In genomic region chr16:72888108-72888507, GRCm38 (mm10) we compare ENCODE assay signal across 11 mouse cellular contexts.
DNase-seq lines count a peak whose midpoint lies in the region; ATAC-seq and TF ChIP-seq lines count a peak whose summit lies in the region.
"Had no signal": no experiment of that assay in that cellular context is flagged by ENCODE, and none has a peak within 500 bp of the region (broad histone marks: within the 10 kb centered on the region; RNA-seq: fewer than 3 reads in every experiment).

No protein-coding gene starts in this region.

- no peak for ATAC-seq in kidney, postnatal 0 days (replicated peaks; ENCODE audit: low FRiP score, low read depth)
- ATAC-seq in forebrain, embryonic 16.5 days, result peak; percentile 90
- ATAC-seq in midbrain, embryonic 12.5 days (ENCODE audit: low FRiP score, low read depth), result peak; percentile 87
- ATAC-seq: activated CD4-positive, CD25-positive, alpha-beta regulatory T cell, adult 4 months had no signal

- no peaks in the 10 kb centered on the region for H3K9me3 ChIP-seq in kidney, postnatal 0 days (replicated peaks; ENCODE audit: low read length)
- no peaks in the 10 kb centered on the region for H3K9me3 ChIP-seq in forebrain, embryonic 16.5 days (ENCODE audit: control insufficient read depth, low read length)
- no peaks in the 10 kb centered on the region for H3K9me3 ChIP-seq in midbrain, embryonic 12.5 days
- H3K9me3 ChIP-seq: limb, embryonic 10.5 days had no signal

- DNase-seq in kidney, postnatal 0 days (ENCODE audit: low spot score), result peak; percentile 51
- no peak for DNase-seq in kidney, postnatal 36 days
- DNase-seq in cerebellum, adult 11 months, result peak; percentile 48
- DNase-seq in thymus, adult 18-20 months, result no peak
- no peak for DNase-seq in spleen, postnatal 4 days (ENCODE audit: low spot score in 2 of 2)
- DNase-seq in c-Kit-positive CD71-positive TER-119-positive erythroid progenitor cells, embryonic 14.5 days (ENCODE audit: low spot score), result no peak
- DNase-seq: heart, postnatal 36 days had no signal

- no peak for TF ChIP-seq CTCF in kidney, postnatal 0 days (IDR thresholded peaks at IDR 0.05; ENCODE audit: low read depth)

- H3K9ac ChIP-seq in kidney, postnatal 0 days (ENCODE audit: low read depth, low read length), result no peak overlapping the region
- H3K9ac ChIP-seq in forebrain, embryonic 16.5 days (replicated peaks; ENCODE audit: low read depth, low read length), result no peak overlapping the region
- no peak overlapping the region for H3K9ac ChIP-seq in midbrain, embryonic 12.5 days (replicated peaks)

- no peaks in the 10 kb centered on the region for H3K27me3 ChIP-seq in kidney, postnatal 0 days (ENCODE audit: insufficient read depth, low read length)
- H3K27me3 ChIP-seq in forebrain, embryonic 16.5 days (replicated peaks; ENCODE audit: control insufficient read depth, insufficient read depth, low read length), result no peaks in the 10 kb centered on the region
- H3K27me3 ChIP-seq in midbrain, embryonic 12.5 days, result no peaks in the 10 kb centered on the region

- H3K4me1 ChIP-seq in kidney, postnatal 0 days (replicated peaks; ENCODE audit: insufficient read depth, low read length), result no peaks in the 10 kb centered on the region
- peaks cover 10% of the 10 kb centered on the region for H3K4me1 ChIP-seq in forebrain, embryonic 16.5 days (replicated peaks; ENCODE audit: control insufficient read depth, insufficient read depth, low read length)
- H3K4me1 ChIP-seq in midbrain, embryonic 12.5 days, result peaks cover 14% of the 10 kb centered on the region; the same call in 1 of the 2 replicates

- H3K4me2 ChIP-seq in kidney, postnatal 0 days (ENCODE audit: low read length), result no peak overlapping the region; the same call in 1 of the 2 replicates
- H3K4me2 ChIP-seq in forebrain, embryonic 16.5 days (ENCODE audit: low read length), result peak overlapping the region; percentile 11; the same call in 1 of the 2 replicates
- 0 out of 2 replicates have a peak overlapping the region, but pooled peaks have one; percentile 13 for H3K4me2 ChIP-seq in midbrain, embryonic 12.5 days (replicated peaks)

- H3K36me3 ChIP-seq in kidney, postnatal 0 days (ENCODE audit: insufficient read depth, low read length), result no peaks in the 10 kb centered on the region
- H3K36me3 ChIP-seq in forebrain, embryonic 16.5 days (ENCODE audit: control insufficient read depth, insufficient read depth), result no peaks in the 10 kb centered on the region
- H3K36me3 ChIP-seq in midbrain, embryonic 12.5 days, result no peaks in the 10 kb centered on the region
- H3K36me3 ChIP-seq: limb, embryonic 10.5 days had no signal

- whole genome bisulfite sequencing in kidney, postnatal 0 days, result 58% methylated on average over 7 of the region's 7 CpGs
- 5% methylated on average over 7 of the region's 7 CpGs for WGBS in forebrain, embryonic 16.5 days
- WGBS in midbrain, embryonic 12.5 days, result 30% methylated on average over 7 of the region's 7 CpGs

- H3K4me3 ChIP-seq in kidney, postnatal 0 days (replicated peaks; ENCODE audit: low read depth, low read length), result no peak overlapping the region
- H3K4me3 ChIP-seq in forebrain, embryonic 16.5 days (replicated peaks; ENCODE audit: low read length), result no peak overlapping the region
- no peak overlapping the region for H3K4me3 ChIP-seq in midbrain, embryonic 12.5 days
- H3K4me3 ChIP-seq: limb, embryonic 10.5 days had no signal

- H3K27ac ChIP-seq in kidney, postnatal 0 days, result no peak overlapping the region
- H3K27ac ChIP-seq in forebrain, embryonic 16.5 days (ENCODE audit: low read length), result no peak overlapping the region
- H3K27ac ChIP-seq in midbrain, embryonic 12.5 days (replicated peaks), result 0 out of 2 replicates have a peak overlapping the region, but pooled peaks have one; percentile 39
- H3K27ac ChIP-seq: limb, embryonic 10.5 days had no signal

Comparison
In these comparisons a context has a peak if more than half of its experiments do, and no peak if none do; other contexts are left out.
1. DNase-seq: peak in kidney, postnatal 0 days (single experiment) and cerebellum, adult 11 months (single experiment); none in kidney, postnatal 36 days (0 of 2), thymus, adult 18-20 months (0 of 2), spleen, postnatal 4 days (0 of 2) and c-Kit-positive CD71-positive TER-119-positive erythroid progenitor cells, embryonic 14.5 days (single experiment).